Mouse (Mus musculus) heart, postnatal 0 days (tissue): ENCODE measurements around the gene AC134908.4. TPM values are rescaled to one million over a fixed set of nuclear protein-coding genes. Genes with fewer than 3 reads are reported as not detected.
A peak's percentile ranks its signal among the peaks of the same experiment; 100 is the strongest.

Source experiments
- ATAC-seq: fragments of 200-750 bp; cut with Nextera tagmentation; 2 replicates; pipeline ENCODE4 v1.8.0; 2017; ENCODE audit warnings: low read depth, moderate number of reproducible peaks, moderate library complexity; ENCODE audit not compliant: insufficient read depth
- DNase-seq: peaks from one replicate; pipeline ENCODE4 v3.0.0-alpha.2; 2016; ENCODE audit warnings: low spot score
- H3K27ac ChIP-seq: fragments of 300-500 bp; sonication (generic); 2 replicates; pipeline ENCODE4 v1.5.1; 2014; ENCODE audit warnings: low read depth, mild to moderate bottlenecking
- H3K27me3 ChIP-seq: fragments of 300-500 bp; sonication (generic); 2 replicates; pipeline ENCODE4 v1.6.1; 2014; ENCODE audit warnings: low read length, mixed read lengths; ENCODE audit not compliant: control insufficient read depth, insufficient read depth
- H3K36me3 ChIP-seq: fragments of 300-500 bp; sonication (generic); replicated peaks from 2 replicates; pipeline ENCODE4 v1.6.1; 2014; ENCODE audit warnings: low read length, mixed read lengths; ENCODE audit not compliant: control insufficient read depth, insufficient read depth
- H3K4me1 ChIP-seq: fragments of 300-500 bp; sonication (generic); 2 replicates; pipeline ENCODE4 v1.6.1; 2014; ENCODE audit warnings: antibody characterized with exemption; ENCODE audit not compliant: control insufficient read depth, insufficient read depth
- H3K4me2 ChIP-seq: fragments of 300-500 bp; sonication (generic); 2 replicates; pipeline ENCODE4 v1.6.1; 2014; ENCODE audit warnings: low read depth, mild to moderate bottlenecking, low read length, moderate library complexity
- H3K4me3 ChIP-seq: fragments of 300-500 bp; sonication (generic); 2 replicates; pipeline ENCODE4 v1.5.1; 2014; ENCODE audit warnings: low read depth, low read length
- H3K9ac ChIP-seq: fragments of 300-500 bp; sonication (generic); replicated peaks from 2 replicates; pipeline ENCODE4 v1.6.1; 2014; ENCODE audit warnings: low read depth, low read length, mixed read lengths
- H3K9me3 ChIP-seq: fragments of 300-500 bp; sonication (generic); replicated peaks from 2 replicates; pipeline ENCODE4 v1.6.1; 2016; ENCODE audit warnings: low read length; ENCODE audit not compliant: control insufficient read depth
- CTCF ChIP-seq: IDR thresholded peaks from 2 replicates; pipeline ENCODE4 v1.5.1; 2016; ENCODE audit warnings: antibody characterized with exemption, control low read depth, low read depth
- EP300 ChIP-seq: IDR thresholded peaks from 2 replicates; pipeline ENCODE4 v1.6.1; 2016; ENCODE audit warnings: antibody characterized with exemption, low read depth
- WGBS: fragments of 180-500 bp; shearing (Covaris S2); extraction: QIAGEN DNeasy Blood & Tissue Kit; methylation state at CpG from one replicate; pipeline ENCODE4 v1.1.7; 2014; 5-methylcytosine and 5-hydroxymethylcytosine counted together
- polyA plus RNA-seq: library from polyadenylated mRNA; unstranded; fragments of >200 nt; fragmentation: Nextera tagmentation; extraction: Ambion mirVana; gene quantifications from 2 replicates; pipeline ENCODE4 v1.2.1, GENCODE M21; 2015
- total RNA-seq: library from RNA; depleted of rRNA; stranded (reverse); fragments of >200 nt; gene quantifications from 2 replicates; pipeline ENCODE4 v1.2.3, GENCODE M21; 2014; ENCODE audit warnings: low replicate concordance

Gene AC134908.4
- total and polyA plus RNA-seq, 2 experiments from 2014 or later: 0.66 TPM; not detected in 1

GRCm38 (mm10) chr17:25818851-25819780, 23.7 kb upstream of the AC134908.4 start:
- H3K4me1 ChIP-seq: peaks cover 4% of the 10 kb centered on the region
- peaks cover 45% of the 10 kb centered on the region for H3K27me3 ChIP-seq
- no peak overlapping the region for H3K4me2 ChIP-seq
- no peak overlapping the region for H3K9ac ChIP-seq
- H3K4me3 ChIP-seq: no peak overlapping the region
- H3K27ac ChIP-seq: no peak overlapping the region
- no peaks in the 10 kb centered on the region for H3K36me3 ChIP-seq
- DNase-seq (no peak), ATAC-seq (no peak)
- H3K9me3 ChIP-seq: no peaks in the 10 kb centered on the region
- WGBS: 6% methylated on average over 46 of the region's 46 CpGs
- TF ChIP-seq EP300 (no peak), CTCF (no peak)

DNA sequence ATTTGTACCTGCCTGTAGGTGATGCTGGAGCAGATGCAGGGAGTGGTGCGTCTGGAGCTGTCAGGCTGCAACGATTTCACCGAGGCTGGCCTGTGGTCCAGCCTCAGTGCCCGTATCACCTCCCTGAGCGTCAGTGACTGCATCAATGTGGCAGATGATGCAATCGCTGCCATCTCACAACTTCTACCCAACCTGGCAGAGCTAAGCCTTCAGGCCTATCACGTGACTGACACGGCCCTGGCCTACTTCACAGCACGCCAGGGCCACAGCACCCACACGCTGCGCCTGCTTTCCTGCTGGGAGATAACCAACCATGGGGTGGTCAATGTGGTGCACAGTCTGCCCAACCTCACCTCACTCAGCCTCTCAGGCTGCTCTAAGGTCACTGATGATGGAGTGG, 22.2 kb upstream of the AC134908.4 start:
- peaks cover 54% of the 10 kb centered on the region for H3K27me3 ChIP-seq
- no peaks in the 10 kb centered on the region for H3K9me3 ChIP-seq
- no peak overlapping the region for H3K9ac ChIP-seq
- no peak overlapping the region for H3K4me3 ChIP-seq
- DNase-seq: no peak
- ATAC-seq: no peak
- no peak overlapping the region for H3K27ac ChIP-seq
- H3K36me3 ChIP-seq: no peaks in the 10 kb centered on the region
- H3K4me2 ChIP-seq: no peak overlapping the region
- no peak for TF ChIP-seq CTCF
- no peak for TF ChIP-seq EP300
- 71% methylated on average over 11 of the region's 11 CpGs for WGBS
- H3K4me1 ChIP-seq: no peaks in the 10 kb centered on the region

DNA sequence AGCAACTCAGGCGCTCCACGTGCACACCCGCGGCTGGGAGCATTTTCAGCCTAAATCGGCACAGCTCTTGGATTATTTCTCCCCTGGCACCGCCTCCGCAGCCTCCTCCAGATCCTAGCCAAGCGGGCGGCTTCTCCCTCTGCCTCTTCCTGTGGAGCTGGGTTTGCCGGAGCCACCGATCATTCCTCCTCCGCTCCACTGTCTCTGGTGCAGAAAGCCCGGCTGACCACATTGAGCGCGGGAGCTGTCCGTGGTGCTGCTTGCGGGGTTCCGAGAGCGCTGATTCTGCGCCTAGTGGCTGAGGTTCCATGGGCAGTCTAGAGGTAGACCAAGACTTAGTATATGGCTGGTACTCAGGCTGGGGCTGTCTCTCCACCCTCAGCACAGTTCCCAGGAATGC, 18.0 kb upstream of the AC134908.4 start:
- 2% methylated on average over 20 of the region's 20 CpGs for WGBS
- TF ChIP-seq CTCF (peak; percentile 57), EP300 (no peak)
- Histone ChIP-seq H3K36me3 (no peaks in the 10 kb centered on the region), H3K27me3 (peaks cover 67% of the 10 kb centered on the region), H3K4me3 (no peak overlapping the region), H3K9me3 (no peaks in the 10 kb centered on the region), H3K27ac (no peak overlapping the region), H3K4me2 (no peak overlapping the region), H3K4me1 (peaks cover 6% of the 10 kb centered on the region; the same call in 1 of the 2 replicates), H3K9ac (no peak overlapping the region)
- DNase-seq (peak; percentile 88), ATAC-seq (peak; percentile 64)

GRCm38 (mm10) chr17:25810890-25811289, 15.4 kb upstream of the AC134908.4 start:
- ATAC-seq (no peak), DNase-seq (no peak)
- no peak overlapping the region for H3K9ac ChIP-seq
- 65% methylated on average over 4 of the region's 4 CpGs for WGBS
- H3K9me3 ChIP-seq: no peaks in the 10 kb centered on the region
- H3K4me2 ChIP-seq: no peak overlapping the region
- H3K27ac ChIP-seq: no peak overlapping the region
- no peaks in the 10 kb centered on the region for H3K36me3 ChIP-seq
- peaks cover 66% of the 10 kb centered on the region for H3K27me3 ChIP-seq
- TF ChIP-seq CTCF: no peak
- no peak for TF ChIP-seq EP300
- H3K4me1 ChIP-seq: peaks cover 6% of the 10 kb centered on the region; the same call in 1 of the 2 replicates
- H3K4me3 ChIP-seq: no peak overlapping the region

- peak overlapping the region; percentile 57 for H3K4me3 ChIP-seq
- no peak for DNase-seq
- H3K4me1 ChIP-seq: peaks cover 6% of the 10 kb centered on the region; the same call in 1 of the 2 replicates
- TF ChIP-seq CTCF: no peak
- TF ChIP-seq EP300: no peak
- H3K9me3 ChIP-seq: no peaks in the 10 kb centered on the region
- H3K27ac ChIP-seq: no peak overlapping the region
- peaks cover 60% of the 10 kb centered on the region for H3K27me3 ChIP-seq
- 14% methylated on average over 25 of the region's 25 CpGs for WGBS
- H3K4me2 ChIP-seq: peak overlapping the region; percentile 89
- ATAC-seq: no peak
- no peaks in the 10 kb centered on the region for H3K36me3 ChIP-seq
- 0 out of 2 replicates have a peak overlapping the region, but pooled peaks have one; percentile 19 for H3K9ac ChIP-seq
These were observed 14.3 kb upstream of the AC134908.4 start for GRCm38 (mm10) chr17:25809606-25810340.
